ENCODE assay signal across 19 mouse cellular contexts in genomic region chr4:81999093-81999492, GRCm38 (mm10).
DNase-seq lines count a peak whose midpoint lies in the region; ATAC-seq and TF ChIP-seq lines count a peak whose summit lies in the region.
"Had no signal": no experiment of that assay in that cellular context is flagged by ENCODE, and none has a peak within 500 bp of the region (broad histone marks: within the 10 kb centered on the region; RNA-seq: fewer than 3 reads in every experiment).

No protein-coding gene starts in this region.

- peaks cover 34% of the 10 kb centered on the region for H3K4me1 ChIP-seq in embryonic facial prominence, embryonic 13.5 days
- peaks cover 5% of the 10 kb centered on the region for H3K4me1 ChIP-seq in embryonic facial prominence, embryonic 10.5 days
- H3K4me1 ChIP-seq in heart, embryonic 13.5 days = peaks cover 29% of the 10 kb centered on the region
- peaks cover 6% of the 10 kb centered on the region for H3K4me1 ChIP-seq in heart, adult 2 months (ENCODE audit: control insufficient read depth, insufficient read depth, low read length)
- H3K4me1 ChIP-seq in limb, embryonic 13.5 days = peaks cover 32% of the 10 kb centered on the region
- H3K4me1 ChIP-seq in limb, embryonic 10.5 days = peaks cover 8% of the 10 kb centered on the region
- H3K4me1 ChIP-seq: intestine, embryonic 15.5 days had no signal

- no peak overlapping the region for H3K4me3 ChIP-seq in embryonic facial prominence, embryonic 13.5 days
- no peak overlapping the region for H3K4me3 ChIP-seq in embryonic facial prominence, embryonic 10.5 days
- no peak overlapping the region for H3K4me3 ChIP-seq in heart, embryonic 13.5 days
- H3K4me3 ChIP-seq in heart, adult 2 months = no peak overlapping the region
- no peak overlapping the region for H3K4me3 ChIP-seq in limb, embryonic 13.5 days
- no peak overlapping the region for H3K4me3 ChIP-seq in limb, embryonic 10.5 days
- no peak overlapping the region for H3K4me3 ChIP-seq in myocyte
- H3K4me3 ChIP-seq: embryonic facial prominence, embryonic 12.5 days; forebrain, embryonic 10.5 days; forebrain, embryonic 13.5 days; heart, embryonic 12.5 days; hindbrain, embryonic 10.5 days; hindbrain, embryonic 13.5 days; intestine, embryonic 15.5 days had no signal

- DNase-seq in embryonic facial prominence, embryonic 10.5 days (ENCODE audit: low spot score) = no peak
- DNase-seq in heart, adult 2 months = no peak
- DNase-seq in limb, embryonic 10.5 days (ENCODE audit: low spot score) = no peak
- no peak for DNase-seq in lung, postnatal 4 days
- DNase-seq: adrenal gland, postnatal 36 days; cerebellum, adult 9-10 months; gastrocnemius, postnatal 25 days had no signal

- H3K27ac ChIP-seq in embryonic facial prominence, embryonic 13.5 days = peak overlapping the region; percentile 92; the same call in 1 of the 2 replicates
- H3K27ac ChIP-seq in embryonic facial prominence, embryonic 10.5 days (replicated peaks) = no peak overlapping the region
- peak overlapping the region; percentile 65; the same call in 1 of the 2 replicates for H3K27ac ChIP-seq in heart, embryonic 13.5 days (replicated peaks)
- H3K27ac ChIP-seq in heart, adult 2 months = no peak overlapping the region
- peak overlapping the region; percentile 92; the same call in 1 of the 2 replicates for H3K27ac ChIP-seq in limb, embryonic 13.5 days
- no peak overlapping the region for H3K27ac ChIP-seq in limb, embryonic 10.5 days
- H3K27ac ChIP-seq: forebrain, embryonic 10.5 days; forebrain, embryonic 13.5 days; hindbrain, embryonic 10.5 days; intestine, embryonic 15.5 days had no signal

- no peak overlapping the region for H3ac ChIP-seq in myocyte (ENCODE audit: control insufficient read depth, insufficient read length)

- no peaks in the 10 kb centered on the region for H3K9me3 ChIP-seq in embryonic facial prominence, embryonic 13.5 days
- H3K9me3 ChIP-seq in embryonic facial prominence, embryonic 10.5 days = no peaks in the 10 kb centered on the region
- no peaks in the 10 kb centered on the region for H3K9me3 ChIP-seq in heart, embryonic 13.5 days
- H3K9me3 ChIP-seq in limb, embryonic 13.5 days = no peaks in the 10 kb centered on the region
- H3K9me3 ChIP-seq in limb, embryonic 10.5 days (replicated peaks) = no peaks in the 10 kb centered on the region
- H3K9me3 ChIP-seq: embryonic facial prominence, embryonic 12.5 days; forebrain, embryonic 10.5 days; hindbrain, embryonic 10.5 days; hindbrain, embryonic 13.5 days; intestine, embryonic 15.5 days had no signal

- H3K4me2 ChIP-seq in embryonic facial prominence, embryonic 13.5 days = no peak overlapping the region
- H3K4me2 ChIP-seq in heart, embryonic 13.5 days = no peak overlapping the region
- no peak overlapping the region for H3K4me2 ChIP-seq in limb, embryonic 13.5 days (replicated peaks)
- peak overlapping the region; percentile 57 for H3K4me2 ChIP-seq in myocyte (ENCODE audit: low read depth)
- H3K4me2 ChIP-seq: embryonic facial prominence, embryonic 12.5 days; forebrain, embryonic 13.5 days; heart, embryonic 12.5 days; hindbrain, embryonic 13.5 days; intestine, embryonic 15.5 days had no signal

- H3K27me3 ChIP-seq in embryonic facial prominence, embryonic 13.5 days = no peaks in the 10 kb centered on the region
- no peaks in the 10 kb centered on the region; the same call in 1 of the 2 replicates for H3K27me3 ChIP-seq in embryonic facial prominence, embryonic 10.5 days (replicated peaks; ENCODE audit: low read depth, poor library complexity, severe bottlenecking)
- H3K27me3 ChIP-seq in heart, embryonic 13.5 days (replicated peaks) = no peaks in the 10 kb centered on the region
- H3K27me3 ChIP-seq in heart, adult 2 months (ENCODE audit: control insufficient read depth, insufficient read depth, low read length) = no peaks in the 10 kb centered on the region
- no peaks in the 10 kb centered on the region for H3K27me3 ChIP-seq in limb, embryonic 13.5 days
- H3K27me3 ChIP-seq in limb, embryonic 10.5 days (ENCODE audit: low read depth, poor library complexity, severe bottlenecking) = no peaks in the 10 kb centered on the region
- H3K27me3 ChIP-seq in myocyte (ENCODE audit: control insufficient read depth, insufficient read depth, insufficient read length) = no peaks in the 10 kb centered on the region
- H3K27me3 ChIP-seq: embryonic facial prominence, embryonic 12.5 days; forebrain, embryonic 13.5 days; heart, embryonic 12.5 days; hindbrain, embryonic 13.5 days; intestine, embryonic 15.5 days; Patski had no signal

- no peak for TF ChIP-seq EP300 in heart, adult 2 months (IDR thresholded peaks at IDR 0.05; ENCODE audit: insufficient read depth, low read depth, low read length)

- H3K36me3 ChIP-seq in embryonic facial prominence, embryonic 13.5 days = no peaks in the 10 kb centered on the region
- H3K36me3 ChIP-seq in embryonic facial prominence, embryonic 10.5 days (replicated peaks) = no peaks in the 10 kb centered on the region
- H3K36me3 ChIP-seq in heart, embryonic 13.5 days = no peaks in the 10 kb centered on the region
- H3K36me3 ChIP-seq in heart, adult 2 months (ENCODE audit: control insufficient read depth, insufficient read depth, low read length) = no peaks in the 10 kb centered on the region
- no peaks in the 10 kb centered on the region for H3K36me3 ChIP-seq in limb, embryonic 13.5 days
- no peaks in the 10 kb centered on the region for H3K36me3 ChIP-seq in limb, embryonic 10.5 days
- H3K36me3 ChIP-seq in myocyte (ENCODE audit: control insufficient read depth, insufficient read depth) = no peaks in the 10 kb centered on the region
- H3K36me3 ChIP-seq: embryonic facial prominence, embryonic 12.5 days; forebrain, embryonic 10.5 days; heart, embryonic 12.5 days; hindbrain, embryonic 10.5 days; hindbrain, embryonic 13.5 days; intestine, embryonic 15.5 days had no signal

- no peak overlapping the region for H3K9ac ChIP-seq in embryonic facial prominence, embryonic 13.5 days
- H3K9ac ChIP-seq in heart, embryonic 13.5 days = no peak overlapping the region
- H3K9ac ChIP-seq in heart, adult 2 months (ENCODE audit: low read depth, low read length) = no peak overlapping the region
- no peak overlapping the region for H3K9ac ChIP-seq in limb, embryonic 13.5 days
- H3K9ac ChIP-seq: embryonic facial prominence, embryonic 12.5 days; forebrain, embryonic 13.5 days; heart, embryonic 12.5 days; hindbrain, embryonic 13.5 days; intestine, embryonic 15.5 days had no signal

- 82% methylated on average over 3 of the region's 3 CpGs for WGBS in embryonic facial prominence, embryonic 13.5 days
- WGBS in embryonic facial prominence, embryonic 10.5 days = 89% methylated on average over 3 of the region's 3 CpGs
- WGBS in heart, embryonic 13.5 days = 76% methylated on average over 3 of the region's 3 CpGs
- 85% methylated on average over 3 of the region's 3 CpGs for WGBS in heart, adult 2 months
- 81% methylated on average over 3 of the region's 3 CpGs for WGBS in limb, embryonic 13.5 days
- WGBS in limb, embryonic 10.5 days = 92% methylated on average over 3 of the region's 3 CpGs

- ATAC-seq in embryonic facial prominence, embryonic 13.5 days (ENCODE audit: insufficient number of reproducible peaks, insufficient read depth, low FRiP score, low TSS enrichment, low read depth) = no peak
- ATAC-seq in heart, embryonic 13.5 days (ENCODE audit: extremely low read depth, insufficient number of reproducible peaks, low FRiP score, low TSS enrichment) = no peak
- ATAC-seq in limb, embryonic 13.5 days (ENCODE audit: low FRiP score, low read depth) = no peak
- ATAC-seq: intestine, embryonic 15.5 days; Patski had no signal

- TF ChIP-seq POLR2A in heart, adult 2 months (IDR thresholded peaks at IDR 0.05; ENCODE audit: insufficient read depth, low read depth, low read length) = no peak
- no peak for TF ChIP-seq POLR2A in myocyte (IDR thresholded peaks at IDR 0.05; ENCODE audit: insufficient read length, low read depth)

- no peak for TF ChIP-seq CTCF in heart, adult 2 months (IDR thresholded peaks at IDR 0.05)

- intact Hi-C loops in heart, adult 2 months (cut with DNase I) = loop anchor here (10.0 kb wide), 1 partner anchor 546 kb away; no protein-coding TSS in a partner anchor

- no peaks in the 10 kb centered on the region for H3K79me2 ChIP-seq in heart, adult 2 months (replicated peaks; ENCODE audit: control insufficient read depth, insufficient read depth, low read length)
- H3K79me2 ChIP-seq in myocyte (ENCODE audit: control insufficient read depth, insufficient read depth) = no peaks in the 10 kb centered on the region

TF ChIP-seq in myocyte, 11 proteins besides CTCF, POLR2A, EP300 and RAD21:
- TF ChIP-seq MYOD1 (IDR thresholded peaks at IDR 0.05; ENCODE audit: control insufficient read depth in 1 of 3, insufficient read length in 2 of 3, low read depth in 2 of 3) (no peak), POLR2AphosphoS2 (IDR thresholded peaks at IDR 0.05; ENCODE audit: insufficient read length, low read depth) (no peak), TCF3 (IDR thresholded peaks at IDR 0.05; ENCODE audit: insufficient read length, low read depth) (no peak), MYOG (IDR thresholded peaks at IDR 0.05; ENCODE audit: control insufficient read depth in 1 of 3, insufficient read depth in 1 of 3, insufficient read length in 2 of 3, low read depth in 2 of 3) (no peak), E2F4 (IDR thresholded peaks at IDR 0.05; ENCODE audit: insufficient read depth) (no peak), CEBPB (IDR thresholded peaks at IDR 0.05; ENCODE audit: insufficient read depth, poor library complexity, severe bottlenecking) (no peak)

Comparison
In these comparisons a context has a peak if more than half of its experiments do, and no peak if none do; other contexts are left out.
1. H3K27ac ChIP-seq: peak in embryonic facial prominence, embryonic 13.5 days (single experiment), heart, embryonic 13.5 days (single experiment) and limb, embryonic 13.5 days (single experiment); none in embryonic facial prominence, embryonic 10.5 days (single experiment), heart, adult 2 months (single experiment) and limb, embryonic 10.5 days (single experiment).